Comparison of ENCODE assay signal across 7 mouse cellular contexts in the genomic region with DNA sequence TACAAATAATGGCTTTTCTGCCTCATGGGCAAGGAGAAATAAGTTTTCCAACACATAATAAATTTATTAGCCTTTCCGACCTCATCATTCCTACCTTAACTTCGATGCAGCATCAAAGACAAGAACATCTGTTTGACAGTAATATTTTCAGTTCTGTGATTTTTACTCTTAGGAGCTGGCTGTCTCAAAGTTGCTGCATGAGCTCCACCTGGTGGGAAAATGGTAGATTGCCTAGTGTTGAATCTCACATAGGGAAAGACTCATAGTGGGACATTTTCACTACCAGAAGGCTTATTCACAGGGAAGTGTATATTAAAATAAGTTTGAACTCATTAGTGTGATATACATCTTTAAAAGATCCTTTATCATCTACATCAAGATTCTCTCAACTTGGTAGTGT.
DNase-seq lines count a peak whose midpoint lies in the region; ATAC-seq lines count a peak whose summit lies in the region.

No protein-coding gene starts in this region.

- WGBS in neural tube, embryonic 15.5 days = 28% methylated on average over 2 of the region's 2 CpGs
- 13% methylated on average over 2 of the region's 2 CpGs for WGBS in embryonic facial prominence, embryonic 14.5 days

- no peak for ATAC-seq in neural tube, embryonic 15.5 days (ENCODE audit: low FRiP score)
- 0 out of 2 replicates have a peak, but pooled peaks have one; percentile 55 for ATAC-seq in embryonic facial prominence, embryonic 14.5 days (ENCODE audit: low read depth)

- H3K27ac ChIP-seq in neural tube, embryonic 15.5 days (replicated peaks) = no peak overlapping the region
- no peak overlapping the region for H3K27ac ChIP-seq in embryonic facial prominence, embryonic 14.5 days (replicated peaks; ENCODE audit: low read depth, low read length)

- no peaks in the 10 kb centered on the region for H3K36me3 ChIP-seq in neural tube, embryonic 15.5 days
- H3K36me3 ChIP-seq in embryonic facial prominence, embryonic 14.5 days (ENCODE audit: control insufficient read depth, insufficient read depth, low read length) = no peaks in the 10 kb centered on the region

- H3K9ac ChIP-seq in neural tube, embryonic 15.5 days (replicated peaks) = no peak overlapping the region
- H3K9ac ChIP-seq in embryonic facial prominence, embryonic 14.5 days (ENCODE audit: low read depth, low read length) = no peak overlapping the region

- no peaks in the 10 kb centered on the region for H3K4me1 ChIP-seq in neural tube, embryonic 15.5 days
- H3K4me1 ChIP-seq in embryonic facial prominence, embryonic 14.5 days (ENCODE audit: control insufficient read depth, insufficient read depth, low read length) = no peaks in the 10 kb centered on the region

- H3K4me3 ChIP-seq in neural tube, embryonic 15.5 days (replicated peaks) = no peak overlapping the region
- no peak overlapping the region for H3K4me3 ChIP-seq in embryonic facial prominence, embryonic 14.5 days (ENCODE audit: low read depth, low read length)

- no peak overlapping the region for H3K4me2 ChIP-seq in neural tube, embryonic 15.5 days
- H3K4me2 ChIP-seq in embryonic facial prominence, embryonic 14.5 days (ENCODE audit: low read depth, low read length) = no peak overlapping the region

- H3K27me3 ChIP-seq in neural tube, embryonic 15.5 days (replicated peaks) = no peaks in the 10 kb centered on the region
- H3K27me3 ChIP-seq in embryonic facial prominence, embryonic 14.5 days (replicated peaks; ENCODE audit: control insufficient read depth, insufficient read depth, low read length) = no peaks in the 10 kb centered on the region

- DNase-seq in neural tube, embryonic 10.5 days (ENCODE audit: extremely low spot score, low spot score) = peak; percentile 38
- peak; percentile 58 for DNase-seq in adrenal gland, postnatal 14 days
- peak; percentile 74 for DNase-seq in embryonic facial prominence, embryonic 14.5 days (ENCODE audit: low spot score)
- DNase-seq in kidney, postnatal 36 days = peak; percentile 17 to 72
- peak; percentile 20 for DNase-seq in lung, postnatal 14 days
- no peak for DNase-seq in spleen, adult 18-20 months

- no peaks in the 10 kb centered on the region for H3K9me3 ChIP-seq in neural tube, embryonic 15.5 days (replicated peaks)
- H3K9me3 ChIP-seq in embryonic facial prominence, embryonic 14.5 days (ENCODE audit: control insufficient read depth, low read length) = no peaks in the 10 kb centered on the region

Comparison
In these comparisons a context has a peak if more than half of its experiments do, and no peak if none do; other contexts are left out.
1. DNase-seq: peak in neural tube, embryonic 10.5 days (single experiment), adrenal gland, postnatal 14 days (single experiment), embryonic facial prominence, embryonic 14.5 days (single experiment), kidney, postnatal 36 days (2 of 2) and lung, postnatal 14 days (single experiment); none in spleen, adult 18-20 months (0 of 2).